Mouse (Mus musculus) mammary gland, adult 2 months (tissue): Measurements from ENCODE around the gene Ugt1a5. TPM values are rescaled to one million over a fixed set of nuclear protein-coding genes. Genes with fewer than 3 reads are reported as not detected.

ENCODE experiments used
- polyA plus RNA-seq: library from polyadenylated mRNA; depleted of rRNA; stranded (reverse); fragments of >200 nt; gene quantifications from 2 replicates; pipeline ENCODE4 v1.2.3, GENCODE M21; 2012; ENCODE audit warnings: low replicate concordance; rRNA removed

Ugt1a5 gene
- 0.10 and 0.46 TPM in 2 replicates for polyA plus RNA-seq

GRCm38 (mm10) chr1:88165711-88166110 is at the start of gene Ugt1a5:
Gene Ugt1a5, plus strand, starts transcription at chr1:88166012.

DNA sequence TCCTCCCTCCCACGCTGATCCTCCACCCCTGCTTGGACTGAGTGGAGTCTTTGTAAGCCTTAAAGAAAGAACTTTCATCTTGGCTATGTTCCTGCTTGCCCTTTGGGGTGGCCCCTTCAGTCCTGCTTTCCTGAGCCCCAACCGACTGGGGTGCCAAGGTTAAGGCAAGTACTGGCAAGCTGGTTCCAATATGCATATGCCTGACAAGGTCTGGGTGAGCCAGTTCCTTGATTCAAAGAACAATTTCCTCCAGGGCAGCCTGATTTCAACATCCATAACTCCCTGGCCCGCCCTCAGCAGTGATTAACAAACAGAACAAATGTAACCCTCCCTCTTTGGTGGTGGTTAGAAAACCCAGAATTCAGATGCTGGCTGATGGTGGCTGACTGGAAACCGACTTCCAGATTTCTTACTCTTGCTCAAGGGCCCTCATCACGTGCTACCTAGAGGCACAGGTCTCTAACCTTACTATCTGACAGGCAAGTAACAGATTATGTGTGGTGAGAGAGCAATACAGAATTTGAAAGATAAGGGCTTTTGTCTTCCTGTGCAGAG is 31.3 kb upstream of the Ugt1a5 start, which contains the start of gene Ugt1a6a:
TSS of gene Ugt1a6a (plus strand) at position 353 of the 555 bp plus-strand sequence.

DNA sequence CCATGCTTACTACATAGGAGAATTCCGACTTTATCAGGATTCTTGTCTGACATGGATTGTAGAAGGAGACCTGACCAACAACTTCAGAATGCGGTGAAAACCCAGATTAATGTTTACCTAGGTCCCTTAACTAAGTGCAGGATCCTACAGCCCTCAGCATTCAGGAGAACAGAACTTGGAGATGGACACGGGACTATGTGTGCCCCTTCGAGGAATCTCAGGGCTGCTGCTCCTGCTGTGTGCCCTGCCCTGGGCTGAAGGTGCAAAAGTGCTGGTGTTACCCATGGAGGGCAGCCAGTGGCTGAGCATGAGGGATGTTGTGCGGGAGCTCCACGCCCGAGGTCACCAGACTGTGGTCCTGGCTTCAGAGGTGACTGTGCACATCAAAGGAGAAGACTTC is 34.6 kb downstream of the Ugt1a5 start, which contains the start of gene Ugt1a2:
TSS of gene Ugt1a2 (plus strand) at position 146 of the 400 bp plus-strand sequence.

DNA sequence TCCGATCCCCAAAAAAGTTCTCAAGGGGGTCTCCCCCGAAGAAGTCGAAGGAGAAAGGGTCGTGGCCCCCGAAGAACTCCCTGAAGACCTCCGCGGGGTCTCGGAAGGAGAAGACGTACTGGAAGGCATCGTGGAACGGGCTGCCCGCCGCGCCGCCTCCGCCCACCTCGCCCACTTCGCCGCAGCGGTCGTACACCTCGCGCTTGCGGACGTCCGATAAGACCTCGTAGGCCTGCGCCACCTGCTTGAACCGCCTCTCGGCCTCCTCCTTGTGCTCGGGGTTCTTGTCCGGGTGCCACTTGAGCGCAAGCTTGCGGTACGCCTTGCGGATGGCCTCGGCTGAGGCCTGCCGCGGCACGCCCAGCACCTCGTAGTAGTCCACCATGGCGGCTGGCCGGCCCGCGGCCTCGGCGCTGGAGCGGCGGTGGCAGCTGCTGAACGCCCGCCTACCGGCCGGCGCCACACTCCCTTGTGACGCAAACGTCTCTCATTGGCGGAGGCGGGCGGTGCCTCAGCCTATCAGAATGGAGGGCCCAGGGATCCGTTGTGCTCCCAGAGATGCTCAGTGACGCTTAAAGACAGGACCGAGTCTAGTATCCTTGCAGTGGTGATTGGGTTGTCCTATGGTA is 39.6 kb downstream of the Ugt1a5 start, which contains the start of gene Dnajb3:
TSS of gene Dnajb3 (minus strand) at position 489 of the 629 bp plus-strand sequence.

GRCm38 (mm10) chr1:88211812-88212211 is 46.0 kb downstream of the Ugt1a5 start, which contains the start of gene Ugt1a1:
Gene Ugt1a1, plus strand, starts transcription at chr1:88211959.

GRCm38 (mm10) chr1:88226670-88227379 is 61.0 kb downstream of the Ugt1a5 start, which contains the start of gene Mroh2a:
Gene Mroh2a, plus strand, starts transcription at chr1:88226986.

Other genes with a start within 250 kb of the Ugt1a5 start
- 5.8 and 15.8 TPM in 2 replicates for gene Usp40, start 157.5 kb upstream of the Ugt1a5 start, polyA plus RNA-seq
- not detected in 2 replicates for gene Ugt1a10, start 110.6 kb upstream of the Ugt1a5 start, polyA plus RNA-seq
- gene Ugt1a9, start 95.2 kb upstream of the Ugt1a5 start, polyA plus RNA-seq, result 0.10 and 0.30 TPM in 2 replicates
- 0.11 TPM in 1 of 2 replicates, not detected in the other for gene Ugt1a8, start 78.2 kb upstream of the Ugt1a5 start, polyA plus RNA-seq
- gene Ugt1a7c, start 71.0 kb upstream of the Ugt1a5 start, polyA plus RNA-seq, result 2.8 and 3.6 TPM in 2 replicates
- 18.2 and 37.5 TPM in 2 replicates for gene Ugt1a6b, start 62.8 kb upstream of the Ugt1a5 start, polyA plus RNA-seq
- gene Ugt1a6a, start 31.2 kb upstream of the Ugt1a5 start, polyA plus RNA-seq, result 24.6 and 50.6 TPM in 2 replicates
- 0.16 and 0.23 TPM in 2 replicates for gene Ugt1a2, start 34.6 kb downstream of the Ugt1a5 start, polyA plus RNA-seq
- gene Dnajb3, start 39.8 kb downstream of the Ugt1a5 start, polyA plus RNA-seq, result 0.52 and 1.2 TPM in 2 replicates
- gene Ugt1a1, start 45.9 kb downstream of the Ugt1a5 start, polyA plus RNA-seq, result 0.66 and 2.0 TPM in 2 replicates
- 0.16 TPM in 2 replicates for gene Mroh2a, start 61.0 kb downstream of the Ugt1a5 start, polyA plus RNA-seq
- 34.6 and 70.9 TPM in 2 replicates for gene Hjurp, start 111.6 kb downstream of the Ugt1a5 start, polyA plus RNA-seq
- 0.05 TPM in 1 of 2 replicates, not detected in the other for gene Trpm8, start 111.6 kb downstream of the Ugt1a5 start, polyA plus RNA-seq
- 0.13 and 0.69 TPM in 2 replicates for gene Spp2, start 240.9 kb downstream of the Ugt1a5 start, polyA plus RNA-seq